Mouse (Mus musculus): Measurements from ENCODE around the gene Olfr1366. TPM values are rescaled to one million over a fixed set of nuclear protein-coding genes. Genes with fewer than 3 reads are reported as not detected.

Olfr1366 gene
- not detected in 2 replicates for polyA plus RNA-seq (2012; rRNA removed)

GRCm38 (mm10) chr13:21542708-21543107, at the start of gene Olfr1366:
TSS of gene Olfr1366 (minus strand) at chr13:21542808.

GRCm38 (mm10) chr13:21581659-21582058, 39.1 kb upstream of the Olfr1366 start, which contains the start of gene Olfr1364:
TSS of gene Olfr1364 (minus strand) at chr13:21581759.

GRCm38 (mm10) chr13:21559793-21560192, 17.2 kb upstream of the Olfr1366 start, which contains the start of gene Olfr1535:
TSS of gene Olfr1535 (minus strand) at chr13:21559893.

GRCm38 (mm10) chr13:21530781-21531201, 11.8 kb downstream of the Olfr1366 start, which contains the start of gene Zkscan8:
TSS of gene Zkscan8 (minus strand) at chr13:21531120.

GRCm38 (mm10) chr13:21501182-21501581, 41.4 kb downstream of the Olfr1366 start, which contains the start of gene Gm11273:
TSS of gene Gm11273 (minus strand) at chr13:21501418.

GRCm38 (mm10) chr13:21495080-21495479, 47.5 kb downstream of the Olfr1366 start, which contains the start of gene AK157302:
TSS of gene AK157302 (plus strand) at chr13:21495223.

Other genes starting within 250 kb of the Olfr1366 start
- not detected in 2 replicates for gene Gpx6, start 230.7 kb downstream of the Olfr1366 start, polyA plus RNA-seq (2012; rRNA removed)
- not detected in 2 replicates for gene Olfr1367, start 195.9 kb downstream of the Olfr1366 start, polyA plus RNA-seq (2012; rRNA removed)
- gene Zscan12, start 180.0 kb downstream of the Olfr1366 start, polyA plus RNA-seq (2012; rRNA removed): 0.37 and 0.41 TPM in 2 replicates
- gene Zkscan3, start 140.1 kb downstream of the Olfr1366 start, polyA plus RNA-seq (2012; rRNA removed): 17.4 and 19.1 TPM in 2 replicates
- 0.19 and 0.25 TPM in 2 replicates for gene Pgbd1, start 101.8 kb downstream of the Olfr1366 start, polyA plus RNA-seq (2012; rRNA removed)
- gene Zscan26, start 89.1 kb downstream of the Olfr1366 start, polyA plus RNA-seq (2012; rRNA removed): 5.5 and 6.3 TPM in 2 replicates
- gene Nkapl, start 74.3 kb downstream of the Olfr1366 start, polyA plus RNA-seq (2012; rRNA removed): 0.24 and 0.31 TPM in 2 replicates
- 0.27 and 0.69 TPM in 2 replicates for gene Zkscan4, start 63.9 kb downstream of the Olfr1366 start, polyA plus RNA-seq (2012; rRNA removed)
- gene Gm10065, start 63.4 kb downstream of the Olfr1366 start, polyA plus RNA-seq (2012; rRNA removed): not detected in 2 replicates
- gene AK157302, start 47.6 kb downstream of the Olfr1366 start, polyA plus RNA-seq (2012; rRNA removed): 0.09 and 0.13 TPM in 2 replicates
- 18.9 and 28.5 TPM in 2 replicates for gene Gm11273, start 41.4 kb downstream of the Olfr1366 start, polyA plus RNA-seq (2012; rRNA removed)
- 0.98 and 1.7 TPM in 2 replicates for gene Zkscan8, start 11.7 kb downstream of the Olfr1366 start, polyA plus RNA-seq (2012; rRNA removed)
- gene Olfr1535, start 17.1 kb upstream of the Olfr1366 start, polyA plus RNA-seq (2012; rRNA removed): not detected in 2 replicates
- gene Olfr1364, start 39.0 kb upstream of the Olfr1366 start, polyA plus RNA-seq (2012; rRNA removed): not detected in 2 replicates
- gene Olfr1362, start 71.2 kb upstream of the Olfr1366 start, polyA plus RNA-seq (2012; rRNA removed): not detected in 2 replicates
- not detected in 2 replicates for gene Olfr11, start 99.7 kb upstream of the Olfr1366 start, polyA plus RNA-seq (2012; rRNA removed)
- not detected in 2 replicates for gene Olfr1361, start 120.6 kb upstream of the Olfr1366 start, polyA plus RNA-seq (2012; rRNA removed)
- gene Olfr1360, start 134.6 kb upstream of the Olfr1366 start, polyA plus RNA-seq (2012; rRNA removed): not detected in 2 replicates
- not detected in 2 replicates for gene Olfr1359, start 155.3 kb upstream of the Olfr1366 start, polyA plus RNA-seq (2012; rRNA removed)
- gene Hist1h2bl, start 173.3 kb upstream of the Olfr1366 start, polyA plus RNA-seq (2012; rRNA removed): 11.8 and 13.4 TPM in 2 replicates
- gene Hist1h2ai, start 173.6 kb upstream of the Olfr1366 start, polyA plus RNA-seq (2012; rRNA removed): 41.0 and 55.3 TPM in 2 replicates
- gene Hist1h3h, start 174.9 kb upstream of the Olfr1366 start, polyA plus RNA-seq (2012; rRNA removed): 40.1 and 49.5 TPM in 2 replicates
- 4.6 and 5.2 TPM in 2 replicates for gene Hist1h2bm, start 179.2 kb upstream of the Olfr1366 start, polyA plus RNA-seq (2012; rRNA removed)
- 5.3 and 7.1 TPM in 2 replicates for gene Hist1h4j, start 192.3 kb upstream of the Olfr1366 start, polyA plus RNA-seq (2012; rRNA removed)
- gene Hist1h4k, start 207.7 kb upstream of the Olfr1366 start, polyA plus RNA-seq (2012; rRNA removed): 39.5 and 42.9 TPM in 2 replicates
- 30.4 and 31.0 TPM in 2 replicates for gene Hist1h2ak, start 211.0 kb upstream of the Olfr1366 start, polyA plus RNA-seq (2012; rRNA removed)
- 12.9 and 14.9 TPM in 2 replicates for gene Hist1h2bn, start 211.3 kb upstream of the Olfr1366 start, polyA plus RNA-seq (2012; rRNA removed)
- 1.4 and 1.5 TPM in 2 replicates for gene Hist1h1b, start 237.8 kb upstream of the Olfr1366 start, polyA plus RNA-seq (2012; rRNA removed)
- 48.3 and 58.4 TPM in 2 replicates for gene Hist1h3i, start 240.6 kb upstream of the Olfr1366 start, polyA plus RNA-seq (2012; rRNA removed)
- gene Hist1h2an, start 244.4 kb upstream of the Olfr1366 start, polyA plus RNA-seq (2012; rRNA removed): 15.5 and 20.4 TPM in 2 replicates
- 0.66 and 3.2 TPM in 2 replicates for gene Hist1h2bp, start 244.7 kb upstream of the Olfr1366 start, polyA plus RNA-seq (2012; rRNA removed)